Mouse (Mus musculus) lung, postnatal 0 days (tissue): ENCODE data around the gene Fam181b.

ENCODE experiments used
- CTCF ChIP-seq: IDR thresholded peaks from 2 replicates; pipeline ENCODE4 v1.5.1; 2016; ENCODE audit warnings: antibody characterized with exemption, mild to moderate bottlenecking
- EP300 ChIP-seq: IDR thresholded peaks from 2 replicates; pipeline ENCODE4 v1.6.1; 2016; ENCODE audit warnings: antibody characterized with exemption, mild to moderate bottlenecking, control low read depth

DNA sequence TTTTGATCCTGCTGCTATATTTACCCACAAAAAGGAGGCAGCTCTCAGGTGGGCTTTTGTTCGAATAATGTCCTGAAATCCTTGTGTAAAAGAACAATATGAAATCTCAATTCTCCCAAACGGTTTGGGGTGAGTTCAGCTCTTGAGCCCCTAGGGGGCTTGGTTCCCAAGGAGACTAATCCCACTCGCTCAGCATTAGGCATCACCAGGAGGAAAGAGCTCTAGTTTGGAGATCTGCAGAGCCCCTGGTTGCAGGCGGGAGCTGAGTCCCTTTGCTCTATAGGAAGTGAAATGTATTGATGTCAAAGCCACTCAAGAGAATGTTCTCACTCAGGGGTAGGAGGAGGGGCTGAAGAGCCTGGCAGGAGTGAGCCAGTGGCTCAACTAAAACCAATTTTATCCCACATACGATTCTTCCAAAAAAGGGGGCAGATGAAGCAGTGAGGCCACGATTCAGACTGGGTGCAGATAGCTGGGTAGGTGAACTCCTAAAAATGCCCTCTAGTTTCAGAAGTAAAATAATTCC is 3.2 kb upstream of the Fam181b start:
- TF ChIP-seq CTCF (no peak), EP300 (no peak)
